Mouse (Mus musculus) kidney, postnatal 0 days (tissue): Measurements from ENCODE around the gene Eef1akmt4. TPM values are rescaled to one million over a fixed set of nuclear protein-coding genes. Genes with fewer than 3 reads are reported as not detected.

ENCODE experiments used
- ATAC-seq: fragments of 200-750 bp; cut with Nextera tagmentation; replicated peaks from 2 replicates; pipeline ENCODE4 v1.8.0; 2017; ENCODE audit warnings: low read depth, moderate number of reproducible peaks, moderate TSS enrichment, moderate library complexity; ENCODE audit not compliant: low FRiP score
- DNase-seq: peaks from one replicate; pipeline ENCODE4 v3.0.0-alpha.2; 2016; ENCODE audit warnings: low spot score
- H3K27ac ChIP-seq: fragments of 300-500 bp; sonication (generic); 2 replicates; pipeline ENCODE4 v1.5.1; 2014; ENCODE audit warnings: mild to moderate bottlenecking
- H3K27me3 ChIP-seq: fragments of 300-500 bp; sonication (generic); 2 replicates; pipeline ENCODE4 v1.6.1; 2014; ENCODE audit warnings: low read length, mixed read lengths; ENCODE audit not compliant: insufficient read depth
- H3K36me3 ChIP-seq: fragments of 300-500 bp; sonication (generic); 2 replicates; pipeline ENCODE4 v1.6.1; 2014; ENCODE audit warnings: low read length, mixed read lengths; ENCODE audit not compliant: insufficient read depth
- H3K4me1 ChIP-seq: fragments of 300-500 bp; sonication (generic); replicated peaks from 2 replicates; pipeline ENCODE4 v1.6.1; 2014; ENCODE audit warnings: antibody characterized with exemption, low read length, mixed read lengths; ENCODE audit not compliant: insufficient read depth
- H3K4me2 ChIP-seq: fragments of 300-500 bp; sonication (generic); 2 replicates; pipeline ENCODE4 v1.6.1; 2014; ENCODE audit warnings: mild to moderate bottlenecking, low read length, moderate library complexity, mixed read lengths
- H3K4me3 ChIP-seq: fragments of 300-500 bp; sonication (generic); replicated peaks from 2 replicates; pipeline ENCODE4 v1.5.1; 2014; ENCODE audit warnings: low read depth, low read length
- H3K9ac ChIP-seq: fragments of 300-500 bp; sonication (generic); 2 replicates; pipeline ENCODE4 v1.6.1; 2014; ENCODE audit warnings: low read depth, low read length
- H3K9me3 ChIP-seq: fragments of 300-500 bp; sonication (generic); replicated peaks from 2 replicates; pipeline ENCODE4 v1.6.1; 2016; ENCODE audit warnings: low read length, inconsistent platforms, mixed read lengths
- CTCF ChIP-seq: IDR thresholded peaks from 2 replicates; pipeline ENCODE4 v1.5.1; 2016; ENCODE audit warnings: antibody characterized with exemption, low read depth, mild to moderate bottlenecking, moderate library complexity
- WGBS: fragments of 180-500 bp; shearing (Covaris S2); extraction: QIAGEN DNeasy Blood & Tissue Kit; methylation state at CpG from one replicate; pipeline ENCODE4 v1.1.7; 2014; 5-methylcytosine and 5-hydroxymethylcytosine counted together
- polyA plus RNA-seq: library from polyadenylated mRNA; unstranded; fragments of >200 nt; fragmentation: Nextera tagmentation; extraction: Ambion mirVana; gene quantifications from 2 replicates; pipeline ENCODE4 v1.2.1, GENCODE M21; 2015

Eef1akmt4 gene
- polyA plus RNA-seq, 1 experiment from 2014 or later, result 27.8 TPM

GRCm38 (mm10) chr16:20610501-20611356, 664 bp upstream of the Eef1akmt4 start:
- Histone ChIP-seq H3K27me3 (no peaks in the 10 kb centered on the region), H3K27ac (peak overlapping the region; percentile 76), H3K36me3 (peaks cover 16% of the 10 kb centered on the region), H3K9me3 (no peaks in the 10 kb centered on the region), H3K4me3 (peak overlapping the region; percentile 60), H3K9ac (peak overlapping the region; percentile 72), H3K4me1 (peaks cover 5% of the 10 kb centered on the region; the same call in 1 of the 2 replicates), H3K4me2 (peak overlapping the region; percentile 74)
- ATAC-seq, result peak; percentile 67
- under 1% methylated on average over 28 of the region's 28 CpGs for WGBS
- peak; percentile 89 for DNase-seq
- TF ChIP-seq CTCF, result no peak

GRCm38 (mm10) chr16:20619541-20620398, 8.4 kb downstream of the Eef1akmt4 start:
- Histone ChIP-seq H3K4me3 (peak overlapping the region; percentile 70), H3K9me3 (no peaks in the 10 kb centered on the region), H3K4me2 (peak overlapping the region; percentile 99), H3K9ac (no peak overlapping the region), H3K27ac (no peak overlapping the region), H3K36me3 (no peaks in the 10 kb centered on the region), H3K4me1 (peaks cover 24% of the 10 kb centered on the region; the same call in 1 of the 2 replicates), H3K27me3 (0 out of 2 replicates have a peak, but pooled peaks cover 6% of the 10 kb centered on the region)
- ATAC-seq, result 0 out of 2 replicates have a peak, but pooled peaks have one; percentile 33
- 3% methylated on average over 66 of the region's 83 CpGs for WGBS
- peak; percentile 54 for DNase-seq
- TF ChIP-seq CTCF, result no peak

GRCm38 (mm10) chr16:20620399-20620735, 9.0 kb downstream of the Eef1akmt4 start:
- TF ChIP-seq CTCF, result no peak
- H3K4me2 ChIP-seq, result peak overlapping the region; percentile 99
- no peaks in the 10 kb centered on the region for H3K9me3 ChIP-seq
- 0% methylated on average over 9 of the region's 9 CpGs for WGBS
- H3K4me3 ChIP-seq, result peak overlapping the region; percentile 70
- DNase-seq (no peak), ATAC-seq (no peak)
- H3K36me3 ChIP-seq, result no peaks in the 10 kb centered on the region
- 0 out of 2 replicates have a peak, but pooled peaks cover 6% of the 10 kb centered on the region for H3K27me3 ChIP-seq
- no peak overlapping the region for H3K27ac ChIP-seq
- no peak overlapping the region for H3K9ac ChIP-seq
- peaks cover 24% of the 10 kb centered on the region; the same call in 1 of the 2 replicates for H3K4me1 ChIP-seq

GRCm38 (mm10) chr16:20620751-20621190, 9.4 kb downstream of the Eef1akmt4 start:
- TF ChIP-seq CTCF, result no peak
- H3K9ac ChIP-seq, result peak overlapping the region; percentile 54
- ATAC-seq, result no peak

GRCm38 (mm10) chr16:20621191-20621990, 10.0 kb downstream of the Eef1akmt4 start, which contains the start of gene Camk2n2:
TSS of gene Camk2n2 (minus strand) at chr16:20621287.
- H3K4me3 ChIP-seq, result peak within 1 kb of the TSS; percentile 70
- ATAC-seq (peak; percentile 75), DNase-seq (peak; percentile 46)
- no peaks in the 10 kb centered on the region for H3K36me3 ChIP-seq
- under 1% methylated on average over 79 of the region's 92 CpGs for WGBS
- H3K27ac ChIP-seq, result peak within 1 kb of the TSS; percentile 19; the same call in 1 of the 2 replicates
- no peaks in the 10 kb centered on the region for H3K9me3 ChIP-seq
- peak within 1 kb of the TSS; percentile 99 for H3K4me2 ChIP-seq
- H3K4me1 ChIP-seq, result peaks cover 24% of the 10 kb centered on the region; the same call in 1 of the 2 replicates
- 0 out of 2 replicates have a peak, but pooled peaks cover 6% of the 10 kb centered on the region for H3K27me3 ChIP-seq
- H3K9ac ChIP-seq, result peak within 1 kb of the TSS; percentile 54
- no peak for TF ChIP-seq CTCF

More at GRCm38 (mm10) chr16:20620751-20621190, 9.4 kb downstream of the Eef1akmt4 start:
- under 1% methylated on average over 32 of the region's 32 CpGs for WGBS
- Histone ChIP-seq H3K27ac (no peak overlapping the region), H3K9me3 (no peaks in the 10 kb centered on the region), H3K36me3 (no peaks in the 10 kb centered on the region), H3K4me1 (peaks cover 24% of the 10 kb centered on the region; the same call in 1 of the 2 replicates), H3K27me3 (0 out of 2 replicates have a peak, but pooled peaks cover 6% of the 10 kb centered on the region), H3K4me2 (peak overlapping the region; percentile 99), H3K4me3 (peak overlapping the region; percentile 70)
- no peak for DNase-seq
